Mouse (Mus musculus) duodenum, adult 2 months (tissue): Measurements from ENCODE around the gene Tnfrsf11a. TPM values are rescaled to one million over a fixed set of nuclear protein-coding genes. Genes with fewer than 3 reads are reported as not detected.

Experiments
- polyA plus RNA-seq: library from polyadenylated mRNA; depleted of rRNA; stranded (reverse); fragments of >200 nt; gene quantifications from 2 replicates; pipeline ENCODE4 v1.2.3, GENCODE M21; 2012; ENCODE audit warnings: low replicate concordance; rRNA removed

Gene Tnfrsf11a
- 25.2 and 39.7 TPM in 2 replicates for polyA plus RNA-seq

DNA sequence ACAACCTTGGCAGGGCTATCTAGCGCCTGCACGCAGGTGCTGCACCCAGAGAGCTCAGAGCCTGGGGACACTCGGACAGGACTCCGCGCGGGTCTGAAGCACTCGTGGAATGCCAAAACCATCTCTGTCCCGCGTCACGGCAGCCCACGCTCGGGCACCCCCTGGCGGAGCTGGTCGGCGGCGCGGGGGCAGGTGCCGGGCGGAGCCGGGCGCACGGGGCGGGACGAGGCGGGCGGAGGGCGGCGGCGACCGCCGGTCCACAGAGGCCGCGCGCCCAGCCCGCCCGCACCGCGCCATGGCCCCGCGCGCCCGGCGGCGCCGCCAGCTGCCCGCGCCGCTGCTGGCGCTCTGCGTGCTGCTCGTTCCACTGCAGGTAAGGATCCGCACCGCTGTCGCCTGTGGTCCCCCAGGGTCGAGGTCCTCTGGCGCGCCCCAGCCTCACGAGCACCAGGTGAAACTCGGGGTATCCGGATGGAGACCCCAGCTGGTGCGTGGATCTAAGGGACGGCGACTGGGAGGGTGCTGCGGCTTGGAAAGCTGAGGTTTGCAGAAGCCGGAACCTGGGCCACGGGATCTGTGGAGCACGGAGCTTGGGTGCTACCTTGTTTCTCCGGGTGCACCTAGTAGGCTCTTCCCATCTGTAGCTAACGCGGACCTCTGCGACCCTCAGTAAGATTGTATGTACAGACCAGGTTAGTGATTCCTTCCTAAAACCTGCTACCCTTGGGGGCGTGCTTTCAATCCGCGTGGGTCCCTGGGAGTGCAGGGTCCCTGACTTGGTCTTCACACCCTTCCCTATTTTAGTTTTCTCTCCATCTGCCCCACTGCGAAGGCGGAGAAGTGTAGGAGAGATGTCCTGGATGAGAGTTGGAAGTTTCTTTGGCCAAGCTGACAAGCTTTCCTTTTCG, at the start of gene Tnfrsf11a:
Tnfrsf11a (plus strand) TSS at position 262 of the 908 bp plus-strand sequence.

Other genes with a start within 250 kb of the Tnfrsf11a start
- gene Pign, start 117.0 kb upstream of the Tnfrsf11a start, polyA plus RNA-seq, result 0.91 and 3.3 TPM in 2 replicates
- 25.7 and 26.8 TPM in 2 replicates for gene Relch, start 116.9 kb upstream of the Tnfrsf11a start, polyA plus RNA-seq
- gene Zcchc2, start 209.7 kb downstream of the Tnfrsf11a start, polyA plus RNA-seq, result 3.8 and 5.2 TPM in 2 replicates